Mouse (Mus musculus): ENCODE data around the gene Camta1. TPM values are rescaled to one million over a fixed set of nuclear protein-coding genes. Genes with fewer than 3 reads are reported as not detected.

Camta1 gene
- polyA plus RNA-seq, 1 experiment from 2014 or later: 115 TPM

- ATAC-seq (replicated peaks; ENCODE audit: low FRiP score, low read depth): no peak
These were observed 122.8 kb downstream of the Camta1 start for GRCm38 (mm10) chr4:151738875-151739274.

GRCm38 (mm10) chr4:151738280-151738679 is 123.4 kb downstream of the Camta1 start:
- WGBS: 63% methylated on average over 5 of the region's 5 CpGs
- no peak for TF ChIP-seq CTCF (IDR thresholded peaks at IDR 0.05; ENCODE audit: low read depth)

More at GRCm38 (mm10) chr4:151738875-151739274, 122.8 kb downstream of the Camta1 start:
- no peak overlapping the region for H3K9ac ChIP-seq (ENCODE audit: low read depth, low read length)
- H3K4me1 ChIP-seq (replicated peaks; ENCODE audit: insufficient read depth, low read length): no peaks in the 10 kb centered on the region
- H3K27me3 ChIP-seq (ENCODE audit: insufficient read depth, low read length): no peaks in the 10 kb centered on the region
- no peak overlapping the region for H3K27ac ChIP-seq
- 60% methylated on average over 11 of the region's 11 CpGs for WGBS
- DNase-seq (ENCODE audit: low spot score): peak; percentile 11
- no peak overlapping the region for H3K4me2 ChIP-seq (ENCODE audit: low read length)
- no peaks in the 10 kb centered on the region for H3K9me3 ChIP-seq (replicated peaks; ENCODE audit: low read length)
- H3K4me3 ChIP-seq (replicated peaks; ENCODE audit: low read depth, low read length): no peak overlapping the region
- no peaks in the 10 kb centered on the region for H3K36me3 ChIP-seq (ENCODE audit: insufficient read depth, low read length)
- TF ChIP-seq CTCF (IDR thresholded peaks at IDR 0.05; ENCODE audit: low read depth): no peak

GRCm38 (mm10) chr4:151732668-151733067 is 129.0 kb downstream of the Camta1 start:
- no peak overlapping the region for H3K4me3 ChIP-seq (replicated peaks; ENCODE audit: low read depth, low read length)
- TF ChIP-seq CTCF (IDR thresholded peaks at IDR 0.05; ENCODE audit: low read depth): no peak
- no peaks in the 10 kb centered on the region for H3K27me3 ChIP-seq (ENCODE audit: insufficient read depth, low read length)
- H3K4me2 ChIP-seq (ENCODE audit: low read length): no peak overlapping the region
- DNase-seq (ENCODE audit: low spot score): peak; percentile 31
- no peaks in the 10 kb centered on the region for H3K9me3 ChIP-seq (replicated peaks; ENCODE audit: low read length)
- H3K27ac ChIP-seq: no peak overlapping the region
- no peak for ATAC-seq (replicated peaks; ENCODE audit: low FRiP score, low read depth)
- H3K9ac ChIP-seq (ENCODE audit: low read depth, low read length): no peak overlapping the region
- no peaks in the 10 kb centered on the region for H3K36me3 ChIP-seq (ENCODE audit: insufficient read depth, low read length)
- H3K4me1 ChIP-seq (replicated peaks; ENCODE audit: insufficient read depth, low read length): no peaks in the 10 kb centered on the region; the same call in 1 of the 2 replicates
- WGBS: 43% methylated on average over 10 of the region's 10 CpGs

More at GRCm38 (mm10) chr4:151738280-151738679, 123.4 kb downstream of the Camta1 start:
- H3K4me3 ChIP-seq (replicated peaks; ENCODE audit: low read depth, low read length): no peak overlapping the region
- H3K36me3 ChIP-seq (ENCODE audit: insufficient read depth, low read length): no peaks in the 10 kb centered on the region
- no peaks in the 10 kb centered on the region for H3K4me1 ChIP-seq (replicated peaks; ENCODE audit: insufficient read depth, low read length)
- DNase-seq (ENCODE audit: low spot score): no peak
- no peaks in the 10 kb centered on the region for H3K9me3 ChIP-seq (replicated peaks; ENCODE audit: low read length)
- ATAC-seq (replicated peaks; ENCODE audit: low FRiP score, low read depth): no peak
- H3K9ac ChIP-seq (ENCODE audit: low read depth, low read length): no peak overlapping the region
- no peak overlapping the region for H3K4me2 ChIP-seq (ENCODE audit: low read length)
- no peak overlapping the region for H3K27ac ChIP-seq
- H3K27me3 ChIP-seq (ENCODE audit: insufficient read depth, low read length): no peaks in the 10 kb centered on the region

DNA sequence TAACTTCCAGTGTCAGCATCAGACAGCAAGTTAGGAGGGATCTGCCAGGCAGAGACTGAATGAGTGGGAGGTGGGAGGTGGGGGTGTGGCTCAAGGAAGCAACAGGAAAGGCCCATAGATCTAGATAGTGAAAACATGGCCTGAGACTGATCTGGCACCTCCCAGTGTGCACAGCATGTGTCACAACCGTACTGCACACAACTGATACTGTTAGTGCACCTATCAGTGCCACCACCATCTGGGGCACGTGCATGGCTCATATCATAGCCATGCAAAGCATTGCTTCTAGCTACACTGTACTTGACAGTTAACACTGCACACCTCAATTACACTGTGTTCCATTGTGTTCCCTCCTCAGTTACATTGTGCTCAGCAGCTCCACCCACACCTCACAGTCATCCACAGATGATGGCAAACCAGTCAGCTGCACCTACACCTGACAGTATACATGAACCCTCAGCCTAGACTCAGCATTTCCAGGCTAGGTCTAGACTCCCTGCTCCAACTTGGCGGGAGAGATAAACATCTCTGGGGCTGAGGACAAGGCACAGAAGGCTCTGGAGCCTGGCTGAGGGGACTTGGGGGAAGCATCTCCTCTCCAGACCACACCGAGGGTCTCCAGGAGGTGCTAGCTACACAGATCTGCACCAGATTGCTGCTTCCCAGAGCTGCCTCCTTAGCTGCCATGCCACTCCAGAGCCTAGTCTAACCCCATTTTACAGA is 131.5 kb downstream of the Camta1 start:
- TF ChIP-seq CTCF (IDR thresholded peaks at IDR 0.05; ENCODE audit: low read depth): no peak
- H3K4me3 ChIP-seq (replicated peaks; ENCODE audit: low read depth, low read length): no peak overlapping the region
- no peak for ATAC-seq (replicated peaks; ENCODE audit: low FRiP score, low read depth)

GRCm38 (mm10) chr4:151729116-151729515 is 132.6 kb downstream of the Camta1 start:
- ATAC-seq (replicated peaks; ENCODE audit: low FRiP score, low read depth): no peak
- no peak for TF ChIP-seq CTCF (IDR thresholded peaks at IDR 0.05; ENCODE audit: low read depth)
- no peak overlapping the region for H3K27ac ChIP-seq
- WGBS: 70% methylated on average over 4 of the region's 4 CpGs
- no peak overlapping the region for H3K9ac ChIP-seq (ENCODE audit: low read depth, low read length)
- no peaks in the 10 kb centered on the region for H3K27me3 ChIP-seq (ENCODE audit: insufficient read depth, low read length)
- H3K9me3 ChIP-seq (replicated peaks; ENCODE audit: low read length): no peaks in the 10 kb centered on the region
- no peak overlapping the region for H3K4me2 ChIP-seq (ENCODE audit: low read length)
- H3K4me3 ChIP-seq (replicated peaks; ENCODE audit: low read depth, low read length): no peak overlapping the region
- H3K36me3 ChIP-seq (ENCODE audit: insufficient read depth, low read length): no peaks in the 10 kb centered on the region
- H3K4me1 ChIP-seq (replicated peaks; ENCODE audit: insufficient read depth, low read length): no peaks in the 10 kb centered on the region; the same call in 1 of the 2 replicates
- no peak for DNase-seq (ENCODE audit: low spot score)

More for the DNA sequence above, 131.5 kb downstream of the Camta1 start:
- Histone ChIP-seq H3K9ac (ENCODE audit: low read depth, low read length) (no peak overlapping the region), H3K4me2 (ENCODE audit: low read length) (no peak overlapping the region), H3K27ac (no peak overlapping the region), H3K9me3 (replicated peaks; ENCODE audit: low read length) (no peaks in the 10 kb centered on the region), H3K36me3 (ENCODE audit: insufficient read depth, low read length) (no peaks in the 10 kb centered on the region), H3K4me1 (replicated peaks; ENCODE audit: insufficient read depth, low read length) (no peaks in the 10 kb centered on the region; the same call in 1 of the 2 replicates), H3K27me3 (ENCODE audit: insufficient read depth, low read length) (no peaks in the 10 kb centered on the region)
- 51% methylated on average over 4 of the region's 4 CpGs for WGBS
- DNase-seq (ENCODE audit: low spot score): peak; percentile 23

GRCm38 (mm10) chr4:151728391-151729065 is 133.1 kb downstream of the Camta1 start:
- ATAC-seq (replicated peaks; ENCODE audit: low FRiP score, low read depth): no peak

More at GRCm38 (mm10) chr4:151728391-151729065, 133.1 kb downstream of the Camta1 start:
- Histone ChIP-seq H3K36me3 (ENCODE audit: insufficient read depth, low read length) (no peaks in the 10 kb centered on the region), H3K4me2 (ENCODE audit: low read length) (no peak overlapping the region), H3K4me1 (replicated peaks; ENCODE audit: insufficient read depth, low read length) (no peaks in the 10 kb centered on the region; the same call in 1 of the 2 replicates), H3K27ac (no peak overlapping the region), H3K9ac (ENCODE audit: low read depth, low read length) (no peak overlapping the region), H3K9me3 (replicated peaks; ENCODE audit: low read length) (no peaks in the 10 kb centered on the region), H3K4me3 (replicated peaks; ENCODE audit: low read depth, low read length) (no peak overlapping the region), H3K27me3 (ENCODE audit: insufficient read depth, low read length) (no peaks in the 10 kb centered on the region)
- TF ChIP-seq CTCF (IDR thresholded peaks at IDR 0.05; ENCODE audit: low read depth): no peak
- 77% methylated on average over 11 of the region's 11 CpGs for WGBS
- DNase-seq (ENCODE audit: low spot score): no peak
